Mouse (Mus musculus) frontal cortex, postnatal 14 days (tissue): Measurements from ENCODE around the gene Btbd8.
A peak's percentile ranks its signal among the peaks of the same experiment; 100 is the strongest.

ENCODE experiments used
- DNase-seq, 2 experiments: peaks; one replicate each; pipeline ENCODE4 v3.0.0; 2022; ENCODE audit warnings: low spot score in 2 of 2

The Btbd8 gene

DNA sequence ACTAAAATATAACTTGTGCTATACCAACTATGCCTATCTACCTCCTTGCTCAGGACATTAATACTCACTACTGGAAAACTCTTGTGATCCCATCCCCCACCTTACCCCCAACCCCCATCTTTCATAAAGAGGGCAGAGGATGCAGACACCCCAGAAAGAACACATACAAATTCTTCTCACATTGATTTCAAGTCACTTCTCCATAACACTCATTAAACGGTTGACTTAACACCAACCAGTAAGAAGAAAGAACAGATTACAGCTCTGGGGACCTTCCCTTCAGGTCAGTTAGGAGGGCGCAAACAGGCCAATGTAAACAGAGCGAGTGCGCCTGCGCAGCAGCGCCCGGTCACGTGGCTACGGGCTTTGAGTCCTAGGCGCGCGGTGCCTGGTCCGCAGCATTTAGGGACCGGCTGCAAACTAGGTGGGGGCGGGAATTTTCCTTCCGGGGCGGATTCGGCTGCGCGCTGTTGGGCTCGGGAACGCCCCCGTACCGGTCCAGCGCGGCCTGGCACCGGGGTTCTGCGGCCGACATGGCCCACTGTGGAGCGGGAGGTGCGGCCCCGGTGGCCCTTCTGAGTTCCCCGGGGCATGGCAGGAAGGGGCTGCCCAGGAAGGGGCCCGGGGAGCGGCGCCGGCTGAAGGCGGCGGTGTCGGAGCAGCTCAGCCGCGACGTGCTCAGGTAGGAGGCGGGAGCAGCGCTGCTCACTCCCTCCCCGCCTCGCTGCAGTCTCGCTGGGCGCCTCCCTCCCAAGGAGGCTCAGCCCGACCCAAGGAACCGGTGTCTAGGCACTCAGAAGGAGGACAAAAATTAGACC, at the start of gene Btbd8:
TSS of gene Btbd8 (plus strand) at position 534 of the 818 bp plus-strand sequence.
- DNase-seq = peak; percentile 82 to 89

- DNase-seq = no peak
These were observed 48.4 kb upstream of the Btbd8 start for GRCm38 (mm10) chr5:107389373-107389772.

GRCm38 (mm10) chr5:107394437-107394836, 43.4 kb upstream of the Btbd8 start:
- DNase-seq = no peak

DNA sequence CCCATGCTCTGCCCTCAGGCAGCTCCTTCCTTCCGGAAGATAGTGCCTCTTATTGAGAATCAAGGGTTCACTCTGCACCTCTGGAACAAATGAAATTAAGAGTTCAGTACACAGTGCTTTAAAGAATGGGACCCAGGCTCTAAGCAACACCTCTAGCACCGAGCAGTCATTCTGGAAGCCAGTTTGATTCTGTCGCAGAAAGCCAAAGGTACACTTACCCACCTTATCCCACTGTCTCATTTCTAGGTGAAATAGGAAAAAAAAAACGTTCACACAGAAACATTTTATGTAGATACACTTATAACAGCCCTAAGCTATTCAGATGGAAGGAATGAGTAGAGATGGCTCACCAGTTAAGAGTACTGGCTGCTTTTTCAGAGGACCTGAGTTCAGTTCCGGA, 35.4 kb upstream of the Btbd8 start, which contains the start of gene Ephx4:
TSS of gene Ephx4 (plus strand) at position 301 of the 400 bp plus-strand sequence.
- DNase-seq = no peak

DNA sequence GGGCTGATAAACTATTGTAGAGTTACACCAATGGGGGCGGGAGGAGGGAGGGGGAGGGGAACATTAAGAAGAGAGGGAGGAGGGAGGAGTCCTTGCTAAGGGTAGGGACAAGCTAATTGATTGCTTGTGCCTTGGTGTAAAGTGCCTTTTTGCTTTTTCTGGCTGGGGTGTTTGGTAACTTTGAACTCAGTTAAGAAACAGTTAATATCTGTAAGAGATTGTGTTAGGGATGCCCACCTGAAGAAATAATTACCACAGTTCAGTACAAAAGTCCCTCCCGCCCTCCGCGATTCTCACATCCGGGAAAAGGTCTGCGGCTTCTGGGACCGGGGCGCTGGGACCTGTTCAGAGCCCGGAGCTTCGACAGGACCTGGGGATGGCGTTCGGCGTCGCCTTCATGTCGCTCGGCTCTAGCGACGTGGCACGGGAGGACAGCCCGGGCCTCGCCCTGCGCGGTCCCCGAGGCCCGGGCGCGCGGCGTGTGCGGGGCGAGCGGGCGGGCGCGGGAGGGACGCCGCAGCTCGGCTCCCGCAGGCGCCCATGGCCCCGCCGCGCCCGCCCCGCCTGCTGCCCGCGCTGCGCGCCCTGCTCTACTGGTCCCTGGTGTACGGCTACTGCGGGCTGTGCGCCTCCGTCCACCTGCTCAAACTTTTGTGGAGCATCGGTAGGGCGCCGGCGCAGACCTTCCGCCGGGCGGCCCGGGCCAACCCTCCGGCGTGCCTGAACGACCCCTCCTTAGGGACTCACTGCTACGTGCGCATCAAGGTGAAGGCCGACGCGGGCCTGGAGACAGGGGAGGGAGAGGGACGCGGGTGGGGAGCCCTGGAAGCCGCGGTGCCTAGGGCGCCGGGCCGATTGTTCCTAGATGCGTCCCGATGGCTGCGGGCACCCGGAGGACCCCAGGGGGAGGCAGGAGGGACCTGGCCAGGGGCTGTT, 34.5 kb upstream of the Btbd8 start:
- DNase-seq = no peak

- peak in 1 of 2 experiments; percentile 35 for DNase-seq
These were observed 33.7 kb upstream of the Btbd8 start for GRCm38 (mm10) chr5:107403947-107404684.

DNA sequence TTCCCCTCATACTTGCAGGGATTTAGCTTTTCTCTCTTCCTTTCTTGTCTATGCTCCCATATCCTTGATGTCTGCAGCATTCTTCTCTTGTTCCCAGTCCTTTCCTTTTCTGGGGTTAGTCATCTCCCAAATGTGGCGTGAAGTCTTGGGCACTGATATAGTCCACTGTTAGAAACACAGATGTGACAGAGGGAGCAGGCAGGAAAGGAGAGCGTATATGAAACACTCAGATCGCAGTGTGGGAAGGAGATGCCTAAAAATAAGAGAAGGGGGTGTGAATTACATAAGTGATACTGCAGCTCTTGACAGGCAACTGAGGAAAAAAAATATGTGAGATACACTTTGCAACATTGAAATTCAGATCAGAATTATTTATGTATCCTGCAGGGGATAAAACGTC, 32.4 kb upstream of the Btbd8 start:
- DNase-seq = peak; percentile 36 to 40

DNA sequence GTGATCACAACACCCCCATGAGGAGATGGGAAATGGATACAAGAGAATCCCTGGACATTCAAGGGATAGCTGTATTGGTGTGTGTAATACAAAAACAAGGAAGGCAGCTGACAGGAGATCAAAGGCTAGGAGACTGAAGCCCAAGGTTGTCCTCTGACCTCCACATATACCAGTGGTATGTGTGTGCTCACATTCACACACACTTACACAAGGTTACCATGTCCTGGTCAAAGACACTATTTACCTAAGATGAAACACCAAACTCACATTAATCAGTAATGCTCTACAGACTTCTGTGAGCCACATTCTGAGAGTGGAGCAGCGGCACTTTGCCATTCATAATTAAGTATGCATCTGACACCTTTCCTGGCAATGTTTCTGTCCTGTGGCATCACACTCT, 27.5 kb upstream of the Btbd8 start:
- DNase-seq = no peak

- DNase-seq = no peak
These were observed 26.5 kb upstream of the Btbd8 start for GRCm38 (mm10) chr5:107411326-107411725.

DNA sequence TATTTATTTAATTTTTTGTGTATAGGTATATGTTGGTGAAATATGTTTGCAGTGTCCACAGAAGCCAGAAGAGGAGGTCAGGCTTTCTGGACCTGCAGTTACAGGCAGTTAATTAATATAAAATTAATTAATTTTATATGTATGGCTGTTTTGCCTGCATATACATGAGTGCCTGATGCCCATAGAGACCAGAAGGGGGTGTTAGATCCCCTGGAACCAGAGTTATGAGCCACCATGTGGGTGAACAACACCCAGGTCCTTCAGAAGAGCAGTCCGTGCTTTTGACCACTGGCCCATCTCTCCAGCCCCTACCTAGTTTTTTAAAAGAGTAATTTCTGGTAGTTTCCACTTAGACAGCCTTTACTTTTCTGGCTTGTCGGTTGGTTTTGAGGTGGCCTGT, 25.5 kb upstream of the Btbd8 start:
- no peak for DNase-seq

DNA sequence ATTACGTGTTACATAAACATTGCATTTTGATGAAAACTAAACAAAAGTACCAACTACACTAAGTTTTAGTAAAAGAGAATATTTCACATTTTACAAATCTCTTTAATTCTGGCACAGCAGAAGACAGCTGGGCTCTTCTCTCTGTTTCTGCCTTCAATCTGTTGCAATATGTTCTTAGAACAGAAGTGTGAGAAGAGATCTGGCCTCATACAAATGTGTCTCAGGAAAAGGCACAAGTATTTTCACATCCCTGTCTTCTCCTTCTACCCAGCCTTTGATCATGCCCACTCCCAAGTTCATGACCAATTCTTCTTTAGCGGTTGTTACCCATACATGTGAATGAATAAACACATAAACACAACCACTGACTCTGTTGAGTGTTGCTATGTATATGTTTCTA, 22.7 kb upstream of the Btbd8 start:
- no peak for DNase-seq

GRCm38 (mm10) chr5:107421676-107422075, 16.1 kb upstream of the Btbd8 start:
- no peak for DNase-seq

- DNase-seq = no peak
These were observed 6.5 kb upstream of the Btbd8 start, which contains the start of gene Lpcat2b for GRCm38 (mm10) chr5:107431249-107431648. Gene Lpcat2b (plus strand): TSS chr5:107431549.

DNA sequence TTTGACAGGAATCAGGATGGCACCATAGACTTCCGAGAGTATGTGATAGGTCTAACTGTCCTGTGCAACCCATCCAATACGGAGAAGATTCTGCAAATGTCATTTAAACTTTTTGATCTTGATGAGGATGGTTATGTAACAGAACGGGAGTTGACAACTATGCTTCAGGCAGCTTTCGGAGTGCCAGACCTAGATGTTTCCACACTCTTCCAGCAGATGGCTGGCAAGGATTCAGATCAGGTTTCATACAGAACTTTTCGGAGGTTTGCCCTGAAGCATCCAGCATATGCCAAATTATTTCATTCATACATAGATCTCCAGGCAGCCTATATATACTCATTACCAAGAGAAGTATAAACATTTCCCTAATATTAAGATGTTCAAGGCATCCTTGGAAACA, 3.8 kb upstream of the Btbd8 start:
- DNase-seq = no peak

DNA sequence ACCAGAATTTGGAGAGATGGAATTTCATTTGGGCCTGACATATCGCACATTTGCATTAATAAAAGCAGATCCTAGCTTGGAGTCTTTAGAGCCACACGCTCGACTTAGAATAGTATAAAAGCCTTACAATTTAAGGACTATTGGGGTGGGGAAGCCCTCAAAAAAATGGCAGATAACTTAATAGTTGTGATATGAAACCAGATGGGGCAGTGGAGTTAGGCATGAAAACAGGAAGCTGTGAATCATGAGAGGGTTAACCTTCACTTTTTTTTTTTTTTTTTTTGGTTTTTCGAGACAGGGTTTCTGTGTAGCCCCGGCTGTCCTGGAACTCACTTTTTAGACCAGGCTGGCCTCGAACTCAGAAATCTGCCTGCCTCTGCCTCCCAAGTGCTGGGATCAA, 1.6 kb upstream of the Btbd8 start:
- no peak for DNase-seq

GRCm38 (mm10) chr5:107436587-107437209, 1.1 kb upstream of the Btbd8 start:
- no peak for DNase-seq

- no peak for DNase-seq
These were observed 556 bp downstream of the Btbd8 start for GRCm38 (mm10) chr5:107438353-107438752.

GRCm38 (mm10) chr5:107441881-107442280, 4.1 kb downstream of the Btbd8 start:
- no peak for DNase-seq

- no peak for DNase-seq
These were observed 6.5 kb downstream of the Btbd8 start for GRCm38 (mm10) chr5:107444251-107444650.

DNA sequence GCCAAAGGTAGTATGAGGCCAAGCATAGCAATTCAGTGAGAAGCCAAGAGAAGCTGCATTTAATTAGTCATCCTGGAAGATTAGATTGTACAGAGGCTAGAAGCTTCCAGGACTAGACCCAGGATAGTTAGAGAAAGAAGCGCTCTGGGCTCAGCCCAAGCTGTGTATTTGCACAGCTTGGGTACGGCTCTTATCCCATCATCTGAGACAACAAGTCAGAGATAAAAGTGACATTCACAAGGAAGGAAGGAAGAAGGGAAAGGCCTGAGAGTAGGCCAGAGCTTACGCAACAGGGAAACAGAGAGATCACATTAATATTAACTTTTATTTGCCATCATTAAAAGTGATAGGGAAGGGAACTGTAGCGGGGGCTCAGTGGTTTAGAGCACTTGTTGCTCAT, 10.2 kb downstream of the Btbd8 start:
- no peak for DNase-seq

- DNase-seq = no peak
These were observed 11.0 kb downstream of the Btbd8 start for GRCm38 (mm10) chr5:107448784-107449183.
